9 mouse cellular contexts compared by ENCODE assay signal in genomic region chr2:32589213-32589795, GRCm38 (mm10). TPM values are rescaled to one million over a fixed set of nuclear protein-coding genes. Genes with fewer than 3 reads are reported as not detected.
DNase-seq lines count a peak whose midpoint lies in the region; ATAC-seq lines count a peak whose summit lies in the region.
"Had no signal": no experiment of that assay in that cellular context is flagged by ENCODE, and none has a peak within 500 bp of the region (broad histone marks: within the 10 kb centered on the region; RNA-seq: fewer than 3 reads in every experiment).

No protein-coding gene starts in this region.

- intact Hi-C loops in left cerebral cortex, postnatal 36 days (cut with DNase I), result loop anchor here (5.0 kb wide), 1 partner anchor 103 kb away; no protein-coding TSS in a partner anchor

- H3K27ac ChIP-seq in liver, embryonic 11.5 days (ENCODE audit: low read depth, low read length), result no peak overlapping the region
- H3K27ac ChIP-seq: liver, embryonic 15.5 days had no signal

- WGBS in liver, embryonic 11.5 days, result 79% methylated on average over 11 of the region's 11 CpGs

- H3K4me2 ChIP-seq in liver, embryonic 11.5 days, result peak overlapping the region; percentile 32

- no peaks in the 10 kb centered on the region for H3K9me3 ChIP-seq in liver, embryonic 11.5 days (ENCODE audit: control insufficient read depth, low read length)
- H3K9me3 ChIP-seq: liver, embryonic 15.5 days had no signal

- H3K4me1 ChIP-seq in liver, embryonic 11.5 days (replicated peaks; ENCODE audit: control insufficient read depth, insufficient read depth, low read length), result peaks cover 13% of the 10 kb centered on the region

- H3K4me3 ChIP-seq in liver, embryonic 11.5 days (ENCODE audit: low read depth, low read length), result no peak overlapping the region
- H3K4me3 ChIP-seq: liver, embryonic 15.5 days had no signal

- H3K27me3 ChIP-seq in liver, embryonic 11.5 days (replicated peaks; ENCODE audit: control insufficient read depth, insufficient read depth, low read length), result no peaks in the 10 kb centered on the region

- H3K9ac ChIP-seq in liver, embryonic 11.5 days (ENCODE audit: low read depth, low read length), result 0 out of 2 replicates have a peak overlapping the region, but pooled peaks have one; percentile 6
- H3K9ac ChIP-seq: liver, embryonic 15.5 days had no signal

- DNase-seq in adrenal gland, adult (ENCODE audit: inconsistent age in 2 of 2, low spot score in 1 of 2), result peak; percentile 68 to 69
- DNase-seq in adrenal gland, adult 18-20 months (ENCODE audit: low spot score in 2 of 2), result no peak
- DNase-seq in liver, embryonic 11.5 days (ENCODE audit: low spot score), result no peak
- DNase-seq in liver, result no peak
- peak; percentile 93 to 96 for DNase-seq in cerebellum, postnatal 10 days
- peak; percentile 51 to 72 for DNase-seq in left cerebral cortex, postnatal 36 days (ENCODE audit: low spot score in 2 of 2)
- no peak for DNase-seq in spleen, postnatal 10 days (ENCODE audit: low spot score in 2 of 2)
- DNase-seq in layer of hippocampus, postnatal 25 days (ENCODE audit: extremely low spot score in 1 of 2, low spot score in 1 of 2), result no peak

- ATAC-seq in liver, embryonic 11.5 days (replicated peaks; ENCODE audit: low FRiP score), result no peak

- H3K36me3 ChIP-seq in liver, embryonic 11.5 days (ENCODE audit: control insufficient read depth, insufficient read depth, low read length), result peaks cover 9% of the 10 kb centered on the region
- H3K36me3 ChIP-seq: liver, embryonic 15.5 days had no signal

RNA-seq across cellular contexts. Expression of gene St6galnac4, which starts 2.4 kb away (rescaled TPM):
- 10 to 100 TPM in 1 of 2 experiments, 1 to 10 TPM in 1; 6.6 to 11.4 TPM for total RNA-seq in adrenal gland, adult 18-20 months (2021)
- polyA plus RNA-seq in liver, embryonic 11.5 days (2014; fragmentation: Nextera tagmentation; extraction: Ambion mirVana), result 26.0 and 28.8 TPM in 2 replicates
- 10 to 100 TPM; 36.7 to 39.1 TPM for total RNA-seq in left cerebral cortex, postnatal 36 days (2021)
- total RNA-seq in layer of hippocampus, postnatal 25 days (2021), result 10 to 100 TPM; 41.4 to 48.8 TPM

RNA-seq across cellular contexts. Expression of gene St6galnac6, which starts 10.2 kb away (rescaled TPM):
- 10 to 100 TPM; 52.4 to 67.9 TPM for total RNA-seq in adrenal gland, adult 18-20 months (2021)
- 9.6 and 10.6 TPM in 2 replicates for polyA plus RNA-seq in liver, embryonic 11.5 days (2014; fragmentation: Nextera tagmentation; extraction: Ambion mirVana)
- 100 to 1,000 TPM; 121 to 135 TPM for total RNA-seq in left cerebral cortex, postnatal 36 days (2021)
- total RNA-seq in layer of hippocampus, postnatal 25 days (2021), result 100 to 1,000 TPM; 105 to 124 TPM

RNA-seq across cellular contexts. Expression of gene 9430097D07Rik, which starts 13.8 kb away (rescaled TPM):
- total RNA-seq in adrenal gland, adult 18-20 months (2021), result not detected
- not detected in 2 replicates for polyA plus RNA-seq in liver, embryonic 11.5 days (2014; fragmentation: Nextera tagmentation; extraction: Ambion mirVana)
- total RNA-seq in left cerebral cortex, postnatal 36 days (2021), result 1 to 10 TPM; 1.1 to 1.4 TPM
- under 1 TPM in 1 of 2 experiments, not detected in 1; 0.33 TPM for total RNA-seq in layer of hippocampus, postnatal 25 days (2021)
- polyA plus RNA-seq: liver, embryonic 15.5 days had no signal

RNA-seq across cellular contexts. Expression of gene Pip5kl1, which starts 14.7 kb away (rescaled TPM):
- total RNA-seq in adrenal gland, adult 18-20 months (2021), result not detected
- 0.48 TPM in 1 of 2 replicates, not detected in the other for polyA plus RNA-seq in liver, embryonic 11.5 days (2014; fragmentation: Nextera tagmentation; extraction: Ambion mirVana)
- 10 to 100 TPM in 1 of 2 experiments, 1 to 10 TPM in 1; 9.2 to 11.7 TPM for total RNA-seq in left cerebral cortex, postnatal 36 days (2021)
- 1 to 10 TPM; 4.0 to 4.1 TPM for total RNA-seq in layer of hippocampus, postnatal 25 days (2021)
- polyA plus RNA-seq: liver, embryonic 15.5 days had no signal

RNA-seq across cellular contexts. Expression of gene Dpm2, which starts 18.6 kb away (rescaled TPM):
- 10 to 100 TPM; 49.7 to 58.0 TPM for total RNA-seq in adrenal gland, adult 18-20 months (2021)
- polyA plus RNA-seq in liver, embryonic 11.5 days (2014; fragmentation: Nextera tagmentation; extraction: Ambion mirVana), result 100 and 109 TPM in 2 replicates
- 10 to 100 TPM; 74.8 to 77.0 TPM for total RNA-seq in left cerebral cortex, postnatal 36 days (2021)
- total RNA-seq in layer of hippocampus, postnatal 25 days (2021), result 10 to 100 TPM; 74.0 to 80.4 TPM

Comparison
In these comparisons a context has a peak if more than half of its experiments do, and no peak if none do; other contexts are left out.
1. DNase-seq: peak in adrenal gland, adult (2 of 2), cerebellum, postnatal 10 days (2 of 2) and left cerebral cortex, postnatal 36 days (2 of 2); none in adrenal gland, adult 18-20 months (0 of 2), liver, embryonic 11.5 days (single experiment), liver (single experiment), spleen, postnatal 10 days (0 of 2) and layer of hippocampus, postnatal 25 days (0 of 2).